Mouse (Mus musculus) heart, adult 2 months (tissue): Measurements from ENCODE around the gene Gm27029. TPM values are rescaled to one million over a fixed set of nuclear protein-coding genes. Genes with fewer than 3 reads are reported as not detected.
A peak's percentile ranks its signal among the peaks of the same experiment; 100 is the strongest.
"Not testable (repeated sequence)": the region's sequence is repeated elsewhere in the genome, so short reads cannot be mapped to it uniquely, and the experiment has no call there.

Experiments
- DNase-seq, 2 experiments: peaks; one replicate each; pipeline ENCODE4 v3.0.0; 2021
- H3K27ac ChIP-seq: fragments of 200-600 bp; 2 replicates; pipeline ENCODE4 v1.8.1; 2022
- H3K27me3 ChIP-seq: fragments of 200-500 bp; 2 replicates; pipeline ENCODE4 v1.6.1; 2012; ENCODE audit warnings: mild to moderate bottlenecking, low read length, inconsistent platforms, mixed read lengths; ENCODE audit not compliant: control insufficient read depth, insufficient read depth
- H3K36me3 ChIP-seq: fragments of 200-500 bp; 2 replicates; pipeline ENCODE4 v1.6.1; 2012; ENCODE audit warnings: low read length, inconsistent platforms; ENCODE audit not compliant: control insufficient read depth, insufficient read depth
- H3K4me1 ChIP-seq: fragments of 200-500 bp; 2 replicates; pipeline ENCODE4 v1.6.1; 2011; ENCODE audit warnings: low read length; ENCODE audit not compliant: control insufficient read depth, insufficient read depth
- H3K4me3 ChIP-seq: fragments of 200-600 bp; 2 replicates; pipeline ENCODE4 v1.8.1; 2022
- H3K79me2 ChIP-seq: fragments of 200-500 bp; replicated peaks from 2 replicates; pipeline ENCODE4 v1.6.1; 2012; ENCODE audit warnings: mild to moderate bottlenecking, inconsistent platforms, low read length, moderate library complexity, mixed read lengths; ENCODE audit not compliant: control insufficient read depth, insufficient read depth
- H3K9ac ChIP-seq: fragments of 200-500 bp; 2 replicates; pipeline ENCODE4 v1.6.1; 2012; ENCODE audit warnings: low read depth, mild to moderate bottlenecking, control low read depth, inconsistent platforms, low read length, mixed read lengths
- CTCF ChIP-seq: fragments of 200-600 bp; IDR thresholded peaks from 2 replicates; pipeline ENCODE4 v1.8.1; 2022; ENCODE audit warnings: antibody characterized with exemption, mild to moderate bottlenecking, moderate library complexity
- EP300 ChIP-seq: fragments of 200-500 bp; IDR thresholded peaks from 2 replicates; pipeline ENCODE4 v1.6.1; 2011; ENCODE audit warnings: low read depth, low read length, control low read depth; ENCODE audit not compliant: insufficient read depth
- POLR2A ChIP-seq: fragments of 200-500 bp; IDR thresholded peaks from 2 replicates; pipeline ENCODE4 v1.6.1; 2011; ENCODE audit warnings: mild to moderate bottlenecking, low read depth, low read length, control low read depth; ENCODE audit not compliant: insufficient read depth
- WGBS: fragments of 180-500 bp; shearing (Covaris S2); methylation state at CpG from one replicate; pipeline ENCODE4 v1.1.7; 2018; 5-methylcytosine and 5-hydroxymethylcytosine counted together
- intact Hi-C: fragments of 180-260 bp; cut with DNase I; formaldehyde crosslinking; loops from one replicate; pipeline ENCODE4 v1.15.1; 2025
- polyA plus RNA-seq: library from polyadenylated mRNA; depleted of rRNA; stranded (reverse); fragments of >200 nt; gene quantifications from 2 replicates; pipeline ENCODE4 v1.2.3, GENCODE M21; 2012
- total RNA-seq, 2 experiments: library from RNA; stranded (reverse); gene quantifications; 2 replicates each; pipeline ENCODE4 v1.2.3; 2021

Gm27029 gene
- total and polyA plus RNA-seq, 3 experiments, result 1.3 to 10.2 (median 5.1) TPM

DNA sequence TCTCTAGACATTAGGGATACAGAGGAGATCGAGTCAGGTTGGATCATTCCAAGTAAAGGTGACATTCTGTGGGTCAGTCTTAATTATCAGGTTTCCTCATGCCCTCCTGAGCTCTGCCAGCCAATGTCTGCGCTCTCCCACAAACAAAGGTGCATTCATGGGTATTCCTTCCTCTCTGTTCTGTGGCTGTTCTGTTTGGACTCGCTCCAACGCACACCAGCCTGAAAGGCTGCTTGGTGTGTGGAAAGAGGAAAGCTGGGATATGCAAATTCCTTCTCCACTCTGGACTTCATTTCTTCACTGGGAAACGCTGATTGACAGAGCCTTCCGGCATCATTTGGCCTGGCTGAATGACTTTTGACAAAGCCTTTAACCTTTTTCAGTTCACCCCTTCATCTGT is 30.1 kb upstream of the Gm27029 start:
- TF ChIP-seq EP300 (no peak), CTCF (no peak), POLR2A (no peak)
- H3K79me2 ChIP-seq, result peaks cover 5% of the 10 kb centered on the region
- intact Hi-C loops, result no loop called here
- no peaks in the 10 kb centered on the region for H3K27me3 ChIP-seq
- H3K9ac ChIP-seq, result no peak overlapping the region
- peaks cover 6% of the 10 kb centered on the region for H3K4me1 ChIP-seq
- 60% methylated on average over 6 of the region's 6 CpGs for whole genome bisulfite sequencing
- H3K4me3 ChIP-seq, result no peak overlapping the region
- H3K27ac ChIP-seq, result no peak overlapping the region
- peaks cover 4% of the 10 kb centered on the region; the same call in 1 of the 2 replicates for H3K36me3 ChIP-seq
- DNase-seq, result no peak

DNA sequence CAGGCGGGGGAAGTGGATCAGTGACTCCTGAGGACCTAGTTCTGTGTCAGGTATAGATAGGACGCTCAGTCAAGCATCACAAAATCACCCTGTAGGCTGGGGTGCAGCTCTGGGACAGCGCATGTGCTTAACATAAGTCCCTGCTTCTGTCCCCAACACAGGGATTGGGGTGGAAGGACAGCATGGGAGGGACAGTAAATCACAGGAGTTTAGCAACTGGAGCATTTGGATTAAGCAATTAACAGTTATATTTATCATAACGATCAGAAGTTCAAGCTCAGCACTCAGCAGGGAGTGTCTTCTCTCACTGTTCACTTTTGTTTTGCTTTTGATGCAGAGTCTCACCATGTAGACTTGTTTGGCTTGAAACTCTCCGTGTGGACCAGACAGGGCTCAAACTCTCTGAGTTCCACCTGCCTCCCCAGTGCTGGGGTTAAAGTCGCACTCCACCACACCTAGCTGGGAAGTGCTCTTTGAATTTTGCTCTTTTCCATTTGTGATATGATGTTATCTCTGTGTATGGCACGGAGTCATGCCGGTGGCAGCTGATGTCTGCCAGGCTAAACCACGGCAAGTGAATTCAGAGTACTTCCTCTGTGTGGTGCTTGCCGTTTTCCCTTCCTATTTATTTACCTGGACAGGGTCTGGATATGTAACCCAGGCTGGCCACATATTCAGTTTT is 27.6 kb upstream of the Gm27029 start:
- intact Hi-C loops, result no loop called here
- no peak overlapping the region for H3K9ac ChIP-seq
- H3K36me3 ChIP-seq, result peaks cover 4% of the 10 kb centered on the region; the same call in 1 of the 2 replicates
- no peak for TF ChIP-seq POLR2A
- TF ChIP-seq EP300, result no peak
- TF ChIP-seq CTCF, result no peak
- H3K27ac ChIP-seq, result no peak overlapping the region
- H3K4me1 ChIP-seq, result peaks cover 8% of the 10 kb centered on the region
- H3K27me3 ChIP-seq, result no peaks in the 10 kb centered on the region
- H3K79me2 ChIP-seq, result peaks cover 5% of the 10 kb centered on the region
- no peak overlapping the region for H3K4me3 ChIP-seq
- 52% methylated on average over 10 of the region's 10 CpGs for WGBS
- DNase-seq, result no peak

GRCm38 (mm10) chr11:101451536-101451935 is 26.9 kb upstream of the Gm27029 start:
- no peak for DNase-seq
- Histone ChIP-seq H3K27ac (no peak overlapping the region), H3K36me3 (peaks cover 4% of the 10 kb centered on the region; the same call in 1 of the 2 replicates), H3K79me2 (peaks cover 5% of the 10 kb centered on the region), H3K4me3 (no peak overlapping the region), H3K27me3 (no peaks in the 10 kb centered on the region), H3K4me1 (peaks cover 8% of the 10 kb centered on the region), H3K9ac (no peak overlapping the region)
- 92% methylated on average over 10 of the region's 10 CpGs for WGBS
- TF ChIP-seq EP300 (no peak), POLR2A (no peak), CTCF (no peak)
- intact Hi-C loops, result no loop called here

DNA sequence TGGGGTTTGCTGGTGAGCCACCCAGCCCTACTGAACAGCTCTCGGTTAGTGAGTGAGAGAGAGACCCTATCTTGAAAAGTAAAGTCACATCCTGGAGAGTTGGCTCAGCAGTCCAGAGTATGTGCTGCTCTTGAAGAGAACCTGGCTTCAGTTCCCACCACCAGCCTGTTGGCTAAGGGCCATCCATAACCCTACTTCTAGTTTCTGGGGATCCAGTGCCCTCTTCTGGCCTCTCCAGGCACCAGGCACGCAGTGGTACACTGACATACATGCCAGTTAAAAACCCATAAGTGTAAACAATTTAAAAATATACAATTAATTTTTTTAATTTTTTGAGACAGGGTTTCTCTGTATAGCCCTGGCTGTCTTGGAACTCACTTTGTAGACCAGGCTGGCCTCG is 25.8 kb upstream of the Gm27029 start:
- H3K9ac ChIP-seq, result no peak overlapping the region
- TF ChIP-seq EP300 (no peak), CTCF (peak; percentile 35), POLR2A (no peak)
- intact Hi-C loops, result no loop called here
- H3K36me3 ChIP-seq, result peaks cover 4% of the 10 kb centered on the region; the same call in 1 of the 2 replicates
- no peak for DNase-seq
- H3K4me1 ChIP-seq, result peaks cover 8% of the 10 kb centered on the region
- WGBS, result 83% methylated on average over 3 of the region's 3 CpGs
- H3K4me3 ChIP-seq, result no peak overlapping the region
- no peaks in the 10 kb centered on the region for H3K27me3 ChIP-seq
- H3K27ac ChIP-seq, result no peak overlapping the region
- peaks cover 5% of the 10 kb centered on the region for H3K79me2 ChIP-seq

DNA sequence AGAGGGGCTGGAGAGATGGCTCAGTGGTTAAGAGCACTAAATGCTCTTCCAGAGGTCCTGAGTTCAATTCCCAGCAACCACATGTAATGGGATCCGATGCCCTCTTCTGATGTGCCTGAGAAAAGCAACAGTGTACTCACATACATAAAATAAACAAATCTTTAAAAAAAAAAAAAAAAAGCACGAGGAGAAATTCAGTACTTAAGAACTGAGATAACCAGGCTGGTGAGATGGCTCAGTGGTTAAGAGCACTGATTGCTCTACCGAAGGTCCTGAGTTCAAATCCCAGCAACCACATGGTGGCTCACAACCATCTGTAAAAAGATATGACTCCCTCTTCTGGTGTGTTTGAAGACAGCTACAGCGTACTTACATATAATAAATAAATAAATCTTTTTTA is 25.0 kb upstream of the Gm27029 start:
- H3K36me3 ChIP-seq, H3K27ac ChIP-seq, DNase-seq, H3K79me2 ChIP-seq, H3K4me3 ChIP-seq, H3K9ac ChIP-seq, H3K4me1 ChIP-seq, H3K27me3 ChIP-seq: not testable (repeated sequence)
- 75% methylated on average over 4 of the region's 4 CpGs for WGBS
- intact Hi-C loops, result loop anchor here (2.0 kb wide), 1 partner anchor 15 kb away; the partner anchor contains the start of gene Rnd2

- 57% methylated on average over 4 of the region's 4 CpGs for WGBS
- H3K27ac ChIP-seq, result peak overlapping the region; percentile 90
- H3K9ac ChIP-seq, result peak overlapping the region; percentile 69
- intact Hi-C loops, result loop anchor here (2.0 kb wide), 1 partner anchor 16 kb away; the partner anchor contains the start of gene Rnd2
- no peaks in the 10 kb centered on the region for H3K27me3 ChIP-seq
- peaks cover 3% of the 10 kb centered on the region; the same call in 1 of the 2 replicates for H3K79me2 ChIP-seq
- no peak for TF ChIP-seq CTCF
- no peak for TF ChIP-seq POLR2A
- no peak for TF ChIP-seq EP300
- DNase-seq, result peak in 1 of 2 experiments; percentile 28
- peaks cover 13% of the 10 kb centered on the region for H3K36me3 ChIP-seq
- H3K4me3 ChIP-seq, result peak overlapping the region; percentile 68
- H3K4me1 ChIP-seq, result peaks cover 8% of the 10 kb centered on the region
Observed at GRCm38 (mm10) chr11:101448899-101449298, 24.3 kb upstream of the Gm27029 start.
